Comparison of ENCODE assay signal across 18 mouse cellular contexts in the genomic region with DNA sequence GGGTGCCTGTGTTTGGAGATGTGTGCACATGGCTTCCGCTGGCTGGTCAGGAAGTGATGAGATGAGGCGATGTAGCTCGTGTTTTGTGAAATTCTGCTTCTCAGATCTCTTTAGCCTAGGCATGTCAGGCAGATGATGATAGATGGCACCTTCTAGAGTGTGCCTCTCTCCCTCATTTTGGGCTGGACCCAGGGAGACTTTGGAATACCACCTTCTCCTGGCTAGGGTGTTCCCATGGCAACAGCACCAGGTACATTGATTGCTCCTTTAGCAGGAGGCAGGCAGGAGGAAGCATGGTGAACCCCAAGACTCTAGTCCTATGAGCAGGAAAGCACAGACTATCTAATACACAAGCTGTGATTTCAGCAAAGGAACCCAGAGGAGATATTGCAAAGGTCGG.
DNase-seq lines count a peak whose midpoint lies in the region; ATAC-seq and TF ChIP-seq lines count a peak whose summit lies in the region.
"Had no signal": no experiment of that assay in that cellular context is flagged by ENCODE, and none has a peak within 500 bp of the region (broad histone marks: within the 10 kb centered on the region; RNA-seq: fewer than 3 reads in every experiment).

No protein-coding gene starts in this region.

- H3K36me3 ChIP-seq in neural tube, embryonic 12.5 days, result no peaks in the 10 kb centered on the region
- H3K36me3 ChIP-seq in neural tube, embryonic 15.5 days, result no peaks in the 10 kb centered on the region
- no peaks in the 10 kb centered on the region for H3K36me3 ChIP-seq in forebrain, postnatal 0 days (ENCODE audit: insufficient read depth)
- H3K36me3 ChIP-seq in midbrain, embryonic 13.5 days, result no peaks in the 10 kb centered on the region
- H3K36me3 ChIP-seq: embryonic facial prominence, embryonic 13.5 days; G1E; heart, embryonic 10.5 days; liver, embryonic 12.5 days had no signal

- 0 out of 2 replicates have a peak overlapping the region, but pooled peaks have one; percentile 20 for H3K27ac ChIP-seq in neural tube, embryonic 12.5 days
- H3K27ac ChIP-seq in neural tube, embryonic 15.5 days (replicated peaks), result no peak overlapping the region
- peak overlapping the region; percentile 36; the same call in 1 of the 2 replicates for H3K27ac ChIP-seq in forebrain, postnatal 0 days (ENCODE audit: low read depth, low read length)
- peak overlapping the region; percentile 51; the same call in 1 of the 2 replicates for H3K27ac ChIP-seq in midbrain, embryonic 13.5 days
- H3K27ac ChIP-seq: embryonic facial prominence, embryonic 13.5 days; heart, embryonic 10.5 days; liver, embryonic 12.5 days had no signal

- TF ChIP-seq CTCF in forebrain, postnatal 0 days (IDR thresholded peaks at IDR 0.05; ENCODE audit: low read depth), result no peak

- WGBS in neural tube, embryonic 12.5 days, result 61% methylated on average over 4 of the region's 4 CpGs
- WGBS in neural tube, embryonic 15.5 days, result 56% methylated on average over 4 of the region's 4 CpGs
- WGBS in forebrain, postnatal 0 days, result 33% methylated on average over 4 of the region's 4 CpGs
- WGBS in midbrain, embryonic 13.5 days, result 71% methylated on average over 4 of the region's 4 CpGs

- peak; percentile 40 for DNase-seq in forebrain, postnatal 0 days
- no peak for DNase-seq in cerebellum, postnatal 25 days
- no peak for DNase-seq in heart, adult 11 months
- no peak for DNase-seq in layer of hippocampus, postnatal 25 days (ENCODE audit: extremely low spot score in 1 of 2, low spot score in 1 of 2)
- DNase-seq: adrenal gland, adult 2 months; cerebellum, adult 9-11 months; kidney, postnatal 10 days; layer of hippocampus, postnatal 36 days; right cerebral cortex, postnatal 25 days had no signal

- no peak overlapping the region for H3K4me3 ChIP-seq in neural tube, embryonic 12.5 days
- H3K4me3 ChIP-seq in neural tube, embryonic 15.5 days (replicated peaks), result no peak overlapping the region
- no peak overlapping the region for H3K4me3 ChIP-seq in forebrain, postnatal 0 days (ENCODE audit: low read depth, low read length)
- no peak overlapping the region for H3K4me3 ChIP-seq in midbrain, embryonic 13.5 days (replicated peaks)
- H3K4me3 ChIP-seq: embryonic facial prominence, embryonic 13.5 days; heart, embryonic 10.5 days; liver, embryonic 12.5 days; myocyte had no signal

- no peak overlapping the region for H3K9ac ChIP-seq in neural tube, embryonic 12.5 days
- no peak overlapping the region for H3K9ac ChIP-seq in neural tube, embryonic 15.5 days (replicated peaks)
- no peak overlapping the region for H3K9ac ChIP-seq in forebrain, postnatal 0 days
- no peak overlapping the region for H3K9ac ChIP-seq in midbrain, embryonic 13.5 days (replicated peaks)
- H3K9ac ChIP-seq: embryonic facial prominence, embryonic 13.5 days; liver, embryonic 12.5 days had no signal

- no peaks in the 10 kb centered on the region for H3K27me3 ChIP-seq in neural tube, embryonic 12.5 days (replicated peaks)
- no peaks in the 10 kb centered on the region for H3K27me3 ChIP-seq in neural tube, embryonic 15.5 days (replicated peaks)
- H3K27me3 ChIP-seq in forebrain, postnatal 0 days (ENCODE audit: insufficient read depth, low read length), result no peaks in the 10 kb centered on the region
- H3K27me3 ChIP-seq in midbrain, embryonic 13.5 days, result no peaks in the 10 kb centered on the region
- H3K27me3 ChIP-seq: embryonic facial prominence, embryonic 13.5 days; liver, embryonic 12.5 days had no signal

- no peak overlapping the region for H3K4me2 ChIP-seq in neural tube, embryonic 12.5 days (replicated peaks)
- H3K4me2 ChIP-seq in neural tube, embryonic 15.5 days, result no peak overlapping the region
- 0 out of 2 replicates have a peak overlapping the region, but pooled peaks have one; percentile 5 for H3K4me2 ChIP-seq in forebrain, postnatal 0 days (ENCODE audit: low read depth)
- no peak overlapping the region for H3K4me2 ChIP-seq in midbrain, embryonic 13.5 days (replicated peaks)
- H3K4me2 ChIP-seq: embryonic facial prominence, embryonic 13.5 days; liver, embryonic 12.5 days had no signal

- H3K4me1 ChIP-seq in neural tube, embryonic 12.5 days, result peaks cover 12% of the 10 kb centered on the region
- peaks cover 20% of the 10 kb centered on the region for H3K4me1 ChIP-seq in neural tube, embryonic 15.5 days
- H3K4me1 ChIP-seq in forebrain, postnatal 0 days (ENCODE audit: insufficient read depth), result peaks cover 16% of the 10 kb centered on the region
- H3K4me1 ChIP-seq in midbrain, embryonic 13.5 days (replicated peaks), result peaks cover 22% of the 10 kb centered on the region
- H3K4me1 ChIP-seq: liver, embryonic 12.5 days had no signal

- H3K9me3 ChIP-seq in neural tube, embryonic 12.5 days, result no peaks in the 10 kb centered on the region
- no peaks in the 10 kb centered on the region for H3K9me3 ChIP-seq in neural tube, embryonic 15.5 days (replicated peaks)
- H3K9me3 ChIP-seq in forebrain, postnatal 0 days (ENCODE audit: low read length), result no peaks in the 10 kb centered on the region
- no peaks in the 10 kb centered on the region for H3K9me3 ChIP-seq in midbrain, embryonic 13.5 days
- H3K9me3 ChIP-seq: embryonic facial prominence, embryonic 13.5 days; G1E; heart, embryonic 10.5 days; liver, embryonic 12.5 days had no signal

- ATAC-seq in neural tube, embryonic 12.5 days (ENCODE audit: low FRiP score, low read depth), result no peak
- no peak for ATAC-seq in neural tube, embryonic 15.5 days (ENCODE audit: low FRiP score)
- ATAC-seq in forebrain, postnatal 0 days, result peak; percentile 40
- ATAC-seq in midbrain, embryonic 13.5 days, result peak; percentile 37; the same call in 1 of the 2 replicates
- ATAC-seq: intestine, embryonic 16.5 days; liver, embryonic 12.5 days had no signal

Comparison
In these comparisons a context has a peak if more than half of its experiments do, and no peak if none do; other contexts are left out.
1. ATAC-seq: peak in forebrain, postnatal 0 days (single experiment) and midbrain, embryonic 13.5 days (single experiment); none in neural tube, embryonic 12.5 days (single experiment) and neural tube, embryonic 15.5 days (single experiment).